Mouse (Mus musculus) adrenal gland, postnatal 4 days (tissue): ENCODE measurements around the gene Rps13. TPM values are rescaled to one million over a fixed set of nuclear protein-coding genes. Genes with fewer than 3 reads are reported as not detected.

ENCODE experiments used
- DNase-seq, 2 experiments: peaks; one replicate each; pipeline ENCODE4 v3.0.0; 2021 to 2022; ENCODE audit warnings: low spot score in 2 of 2, mixed read lengths in 2 of 2
- total RNA-seq, 2 experiments: library from RNA; stranded (reverse); gene quantifications; 2 replicates each; pipeline ENCODE4 v1.2.3; 2021

The Rps13 gene
- total RNA-seq, 2 experiments from 2014 or later, result 635 to 691 TPM

DNA sequence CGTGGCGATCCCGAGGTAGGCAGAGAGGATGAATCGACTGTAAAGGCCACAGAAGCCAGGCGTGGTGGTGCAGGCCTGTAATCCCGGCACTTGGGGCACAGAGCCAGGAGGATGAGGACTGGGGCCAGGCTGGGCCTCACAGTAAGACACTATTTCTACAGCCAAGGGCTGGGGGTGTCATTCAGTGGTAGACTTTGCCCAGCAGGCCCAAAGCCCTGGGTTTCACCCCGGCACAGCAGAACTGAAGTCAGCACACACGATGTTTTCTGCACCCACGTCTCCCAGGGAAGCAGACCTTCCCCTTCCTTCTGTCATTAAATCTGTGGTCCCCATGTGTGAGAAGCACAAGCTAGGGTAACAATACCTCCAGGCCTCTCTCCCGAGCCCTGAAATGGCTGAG lies 35.6 kb downstream of the Rps13 start:
- no peak for DNase-seq

DNA sequence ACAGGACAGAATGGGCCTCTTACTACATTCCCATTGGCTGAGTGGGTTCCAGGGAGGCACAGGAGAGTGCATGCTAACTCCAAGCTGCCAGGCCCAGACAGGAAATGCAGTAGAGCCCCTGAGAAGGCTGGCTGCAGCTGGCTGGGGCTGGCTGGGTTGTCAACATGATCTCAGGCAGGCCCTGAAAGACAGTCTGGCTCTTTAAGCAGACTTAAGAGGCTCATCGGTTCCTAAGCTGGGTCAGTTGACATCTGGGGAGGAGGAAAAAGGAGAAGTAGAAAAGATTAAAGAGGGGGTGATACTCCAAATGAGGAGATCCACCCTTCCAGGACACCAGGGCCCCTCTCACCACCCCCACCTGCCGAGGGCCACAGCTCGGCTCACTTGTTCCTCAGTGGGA lies 39.0 kb downstream of the Rps13 start:
- DNase-seq, result no peak

DNA sequence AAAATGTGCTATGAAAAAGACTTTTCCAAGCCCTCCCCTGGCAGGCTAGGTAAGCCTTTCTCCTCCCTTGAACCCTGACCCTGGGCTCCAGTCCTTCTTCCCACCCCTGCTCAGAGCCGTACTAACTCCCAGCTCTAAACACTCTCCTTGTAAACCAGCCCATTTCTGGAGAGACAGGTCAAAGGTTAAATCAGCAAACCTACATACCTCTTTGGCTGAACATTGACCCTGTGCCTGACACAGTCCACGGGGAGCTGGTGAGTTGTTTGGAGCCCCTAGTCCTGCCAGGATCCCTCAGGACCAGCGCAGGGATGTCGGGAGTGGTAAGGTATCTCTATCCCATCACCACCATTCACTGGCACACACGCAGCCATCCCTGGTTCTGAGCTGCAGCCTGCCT lies 41.6 kb downstream of the Rps13 start:
- DNase-seq, result no peak

DNA sequence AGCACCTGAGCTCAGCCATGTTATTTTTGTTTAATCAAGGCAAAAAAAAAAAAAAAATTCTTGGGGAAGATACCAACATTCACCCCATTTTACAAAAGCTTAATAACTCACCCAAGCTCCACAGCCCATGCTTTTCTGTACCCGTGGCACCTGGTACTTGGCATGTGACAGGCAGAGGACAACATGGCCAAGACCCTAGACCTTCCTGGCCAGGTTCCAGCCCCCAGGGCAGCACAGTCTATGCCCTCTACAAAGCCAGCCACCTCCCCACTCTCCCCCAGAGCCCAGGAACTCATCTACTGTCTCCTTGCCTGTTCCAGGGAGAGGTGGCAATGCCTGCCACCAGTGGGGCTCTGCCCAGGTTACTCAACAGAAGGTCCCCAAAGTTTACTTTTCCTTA lies 43.4 kb downstream of the Rps13 start:
- no peak for DNase-seq

DNA sequence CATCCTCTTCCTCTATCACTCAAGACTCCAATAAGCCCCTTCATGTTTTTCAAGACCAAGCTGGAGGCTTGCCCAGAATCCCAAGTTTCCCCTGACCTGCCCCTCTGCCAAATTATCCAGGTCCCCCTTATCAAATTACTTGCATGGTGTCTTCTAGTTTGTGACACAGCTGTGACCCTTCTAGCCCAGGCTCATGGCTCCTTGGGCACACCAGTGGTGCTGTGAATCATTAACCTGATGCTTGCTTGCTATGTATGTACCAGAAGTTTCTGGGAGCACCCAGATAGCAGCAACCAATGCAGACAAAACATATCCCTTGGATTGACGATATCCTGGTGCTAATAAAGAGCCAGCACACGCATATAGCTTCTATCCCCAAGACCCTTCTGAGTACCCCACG lies 45.0 kb downstream of the Rps13 start:
- DNase-seq, result no peak

DNA sequence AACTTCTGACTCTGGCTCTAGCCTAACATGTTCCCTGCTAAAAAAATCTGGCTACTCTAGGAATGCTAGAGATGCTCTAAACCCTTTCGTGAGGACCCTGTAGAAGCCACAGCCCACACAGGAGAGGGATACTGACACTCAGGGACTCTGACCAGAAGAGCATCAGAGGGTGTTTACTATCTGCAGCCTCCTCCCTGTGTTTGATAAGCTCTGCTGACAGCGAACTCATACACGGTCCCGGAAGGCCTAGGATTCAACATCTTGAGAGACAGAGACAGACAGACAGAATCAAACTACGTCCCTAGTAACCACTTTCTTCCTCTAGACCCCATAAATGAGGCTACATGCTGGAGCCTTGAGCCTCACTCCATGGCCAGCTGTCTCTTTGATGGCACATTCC lies 46.0 kb downstream of the Rps13 start:
- no peak for DNase-seq

DNA sequence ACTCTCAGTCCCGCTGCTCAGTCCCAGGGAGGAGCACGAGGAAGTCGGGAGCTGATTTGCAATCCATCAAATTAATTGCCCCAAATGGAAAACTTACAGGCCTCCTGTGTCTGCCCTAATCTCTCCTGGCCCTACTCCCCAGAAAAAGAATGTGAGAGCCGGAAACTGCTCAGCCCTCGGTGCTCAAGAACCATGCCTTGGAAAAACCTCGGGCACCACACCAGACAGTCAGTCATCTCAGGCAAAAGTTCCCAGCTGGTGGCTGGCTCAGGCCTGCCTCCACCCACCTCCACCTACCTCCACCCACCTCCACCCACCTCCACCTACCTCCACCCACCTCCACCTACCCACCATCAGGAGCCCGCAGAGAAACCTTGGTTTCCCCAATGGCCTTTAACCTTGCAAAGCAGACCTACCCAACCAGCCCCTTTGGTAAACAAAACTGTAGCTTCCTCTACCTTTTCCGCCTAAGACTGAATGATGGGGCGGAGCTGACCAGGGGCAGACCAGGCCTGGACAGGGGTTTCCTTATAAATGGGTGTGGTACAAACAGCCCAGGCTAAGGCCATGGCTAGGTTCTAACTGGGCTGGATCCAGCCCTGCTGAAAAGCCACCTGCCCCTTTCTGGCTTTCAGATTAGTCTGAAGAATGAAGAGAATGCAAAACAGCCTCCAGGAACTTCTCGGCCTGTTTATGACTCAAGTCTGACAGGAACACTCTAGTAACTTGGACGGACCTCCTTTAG lies 47.2 kb downstream of the Rps13 start:
- DNase-seq, result no peak

DNA sequence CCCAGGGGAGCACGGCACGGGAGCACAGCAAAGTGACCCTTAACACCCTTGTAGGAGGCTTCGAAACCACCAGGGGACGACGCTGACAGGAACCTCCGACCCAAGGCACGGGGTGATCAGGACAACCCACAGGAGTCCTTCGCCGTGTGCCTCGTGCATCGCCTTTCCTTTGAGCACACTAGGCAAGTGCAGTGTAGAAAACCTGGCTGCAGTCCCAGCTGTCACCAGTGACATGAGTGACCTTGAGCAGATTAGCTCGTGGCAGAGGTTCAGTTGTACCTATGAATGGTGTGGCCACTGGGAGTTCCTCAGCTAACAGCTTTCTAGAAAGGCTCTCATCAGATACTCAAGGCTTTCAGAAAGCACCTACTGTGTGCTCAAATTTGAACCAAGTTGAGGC lies 47.8 kb downstream of the Rps13 start:
- peak in 1 of 2 experiments; percentile 29 for DNase-seq

DNA sequence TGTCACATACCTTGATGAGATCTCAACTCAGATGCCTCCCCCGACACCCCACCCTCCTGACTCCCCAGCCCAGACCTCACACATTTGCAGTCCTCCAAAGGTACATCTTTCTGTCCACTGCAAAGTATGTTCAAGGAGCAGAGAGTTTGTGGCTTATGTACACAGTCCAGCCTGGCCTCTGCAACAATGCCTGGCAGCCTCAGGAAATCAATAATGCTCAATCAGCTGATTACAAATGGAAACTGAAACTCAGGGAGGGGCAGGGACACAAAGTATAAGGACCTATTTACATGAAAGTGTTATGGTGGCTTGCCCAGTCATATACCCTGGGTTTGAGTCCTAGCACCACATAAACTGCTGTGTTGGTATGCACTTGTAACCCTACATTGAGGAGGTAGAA lies 48.8 kb downstream of the Rps13 start:
- DNase-seq, result no peak

DNA sequence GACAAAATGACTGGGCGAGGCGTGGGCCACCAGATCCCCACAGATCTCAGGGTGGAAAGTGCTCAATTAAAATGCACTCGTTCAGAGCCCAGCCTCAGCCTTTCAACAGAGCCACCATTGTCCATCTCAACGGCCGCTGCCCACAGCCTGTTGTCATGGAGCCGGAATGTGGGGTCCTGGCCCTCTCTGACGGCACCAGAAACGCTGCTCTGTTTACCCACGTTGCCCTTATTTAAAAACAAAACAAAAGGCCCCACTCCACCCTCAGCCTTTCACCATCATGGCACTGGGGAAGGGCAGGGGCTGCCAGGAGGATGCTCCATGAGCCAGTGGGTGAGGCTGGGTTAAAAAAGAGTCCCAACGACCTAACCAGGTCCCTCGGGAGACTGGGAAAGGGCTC lies 51.2 kb downstream of the Rps13 start:
- no peak for DNase-seq

Other genes starting within 250 kb of the Rps13 start
- 1 to 10 TPM; 2.4 to 2.5 TPM for gene Gm4353, start 249.6 kb downstream of the Rps13 start, total RNA-seq
- 10 to 100 TPM; 19.0 to 24.8 TPM for gene Plekha7, start 25.8 kb downstream of the Rps13 start, total RNA-seq
- gene Pik3c2a, start 109.3 kb upstream of the Rps13 start, total RNA-seq, result 10 to 100 TPM; 34.5 to 36.2 TPM
- gene Nucb2, start 170.2 kb upstream of the Rps13 start, total RNA-seq, result 10 to 100 TPM; 31.3 to 33.6 TPM